ENCODE assay signal across 8 mouse cellular contexts in genomic region chr2:168651757-168652156, GRCm38 (mm10). TPM values are rescaled to one million over a fixed set of nuclear protein-coding genes. Genes with fewer than 3 reads are reported as not detected.
DNase-seq lines count a peak whose midpoint lies in the region; ATAC-seq and TF ChIP-seq lines count a peak whose summit lies in the region.

No protein-coding gene starts in this region.

- no peak overlapping the region for H3K4me3 ChIP-seq in embryonic fibroblast, embryonic 13.5 days (ENCODE audit: insufficient read depth, low read length)
- H3K4me3 ChIP-seq in midbrain, embryonic 13.5 days (replicated peaks), result no peak overlapping the region

- no peak overlapping the region for H3K4me2 ChIP-seq in midbrain, embryonic 13.5 days (replicated peaks)

- H3K9me3 ChIP-seq in midbrain, embryonic 13.5 days, result no peaks in the 10 kb centered on the region

- TF ChIP-seq POLR2A in embryonic fibroblast, embryonic 13.5 days (IDR thresholded peaks at IDR 0.05; ENCODE audit: low read depth, low read length), result no peak

- H3K27ac ChIP-seq in embryonic fibroblast, embryonic 13.5 days (ENCODE audit: insufficient read depth, low read length), result no peak overlapping the region
- H3K27ac ChIP-seq in midbrain, embryonic 13.5 days, result no peak overlapping the region

- no peak overlapping the region for H3K9ac ChIP-seq in midbrain, embryonic 13.5 days (replicated peaks)

- H3K27me3 ChIP-seq in midbrain, embryonic 13.5 days, result no peaks in the 10 kb centered on the region

- ATAC-seq in frontal cortex, adult (ENCODE audit: low TSS enrichment), result 0 out of 2 replicates have a peak, but pooled peaks have one; percentile 26
- no peak for ATAC-seq in midbrain, embryonic 13.5 days

- intact Hi-C loops in left cerebral cortex, postnatal 25 days (cut with DNase I), result no loop called here

- WGBS in midbrain, embryonic 13.5 days, result 46% methylated on average over 7 of the region's 7 CpGs

- TF ChIP-seq CTCF in embryonic fibroblast, embryonic 13.5 days (IDR thresholded peaks at IDR 0.05; ENCODE audit: borderline replicate concordance, insufficient read depth, low read length), result peak; percentile 68; the same call in 1 of the 2 replicates

- DNase-seq in frontal cortex, adult 2 months (ENCODE audit: extremely low spot score in 1 of 2, low spot score in 1 of 2), result no peak
- peak; percentile 32 for DNase-seq in right cerebral cortex, postnatal 4 days
- no peak for DNase-seq in right cerebral cortex, adult 18-20 months
- peak; percentile 72 for DNase-seq in thymus, postnatal 4 days
- no peak for DNase-seq in left cerebral cortex, postnatal 25 days (ENCODE audit: low spot score in 2 of 2)

- no peaks in the 10 kb centered on the region for H3K4me1 ChIP-seq in embryonic fibroblast, embryonic 13.5 days (ENCODE audit: control insufficient read depth, insufficient read depth, low read length)
- H3K4me1 ChIP-seq in midbrain, embryonic 13.5 days (replicated peaks), result no peaks in the 10 kb centered on the region

- peaks cover 77% of the 10 kb centered on the region for H3K36me3 ChIP-seq in midbrain, embryonic 13.5 days

RNA-seq across cellular contexts. Expression of gene Nfatc2, which starts 50.3 kb away (rescaled TPM):
- polyA plus RNA-seq in frontal cortex, adult 2 months (2012; rRNA removed), result 7.6 and 8.5 TPM in 2 replicates
- polyA plus RNA-seq in embryonic fibroblast, embryonic 13.5 days (2011; ENCODE audit: insufficient read length, low read depth, missing spikeins), result 0.15 and 0.32 TPM in 2 replicates
- polyA plus RNA-seq in midbrain, embryonic 13.5 days (2015; fragmentation: Nextera tagmentation; extraction: Ambion mirVana), result 1.7 TPM in 2 replicates
- total RNA-seq in left cerebral cortex, postnatal 25 days (2021), result 10 to 100 TPM in 1 of 2 experiments, 1 to 10 TPM in 1; 8.5 to 14.3 TPM

Comparison
In these comparisons a context has a peak if more than half of its experiments do, and no peak if none do; other contexts are left out.
1. DNase-seq: peak in right cerebral cortex, postnatal 4 days (single experiment) and thymus, postnatal 4 days (single experiment); none in frontal cortex, adult 2 months (0 of 2), right cerebral cortex, adult 18-20 months (single experiment) and left cerebral cortex, postnatal 25 days (0 of 2).